Mouse (Mus musculus): Measurements from ENCODE around the gene Man1a2. TPM values are rescaled to one million over a fixed set of nuclear protein-coding genes. Genes with fewer than 3 reads are reported as not detected.
A peak's percentile ranks its signal among the peaks of the same experiment; 100 is the strongest.

The Man1a2 gene
- total and polyA plus RNA-seq, 2 experiments, result 3.9 to 17.7 TPM

DNA sequence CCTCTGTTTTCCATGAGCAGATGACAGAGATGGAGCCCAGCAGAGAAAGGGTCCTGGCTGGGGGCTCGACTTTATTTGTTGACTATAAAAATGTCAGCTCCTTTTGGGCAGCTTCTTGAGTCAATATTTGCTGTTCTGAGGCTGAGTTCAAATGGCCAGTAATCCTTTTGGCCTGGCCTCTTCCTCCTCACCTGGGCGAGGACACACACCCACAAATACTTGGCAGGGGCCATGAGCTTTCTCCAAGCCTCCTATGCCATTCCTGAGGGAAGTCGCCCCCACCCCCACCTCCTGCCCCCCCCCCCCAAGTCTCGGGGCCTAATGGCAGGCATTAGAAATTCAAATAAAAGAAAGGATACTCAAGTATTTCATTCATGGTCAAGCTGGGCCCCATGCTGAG, 149.4 kb downstream of the Man1a2 start:
- WGBS, result 21% methylated on average over 4 of the region's 4 CpGs
- TF ChIP-seq POLR2A (IDR thresholded peaks at IDR 0.05; ENCODE audit: extremely low read depth, insufficient read depth, low read length) (no peak), CTCF (IDR thresholded peaks at IDR 0.05; ENCODE audit: low read depth, low read length) (no peak)
- Histone ChIP-seq H3K27me3 (ENCODE audit: control insufficient read depth, insufficient read depth, low read length) (no peaks in the 10 kb centered on the region), H3K4me3 (ENCODE audit: insufficient read depth, low read depth, low read length) (no peak overlapping the region), H3K79me2 (ENCODE audit: control insufficient read depth, insufficient read depth, low read length) (no peaks in the 10 kb centered on the region), H3K36me3 (ENCODE audit: control insufficient read depth, insufficient read depth, low read length) (no peaks in the 10 kb centered on the region), H3K9ac (ENCODE audit: low read depth, low read length) (no peak overlapping the region), H3K4me1 (ENCODE audit: control insufficient read depth, insufficient read depth, low read length) (no peaks in the 10 kb centered on the region), H3K27ac (replicated peaks; ENCODE audit: insufficient read depth, low read depth, low read length) (no peak overlapping the region)
- peak; percentile 30 for DNase-seq (ENCODE audit: extremely low read depth, low read depth, low spot score)

GRCm38 (mm10) chr3:100535298-100535697, 150.0 kb downstream of the Man1a2 start:
- Histone ChIP-seq H3K36me3 (ENCODE audit: control insufficient read depth, insufficient read depth, low read length) (no peaks in the 10 kb centered on the region), H3K4me3 (ENCODE audit: insufficient read depth, low read depth, low read length) (no peak overlapping the region)
- WGBS, result 80% methylated on average over 3 of the region's 3 CpGs

GRCm38 (mm10) chr3:100534394-100534793, 150.9 kb downstream of the Man1a2 start:
- TF ChIP-seq CTCF (IDR thresholded peaks at IDR 0.05; ENCODE audit: low read depth, low read length) (no peak), POLR2A (IDR thresholded peaks at IDR 0.05; ENCODE audit: extremely low read depth, insufficient read depth, low read length) (no peak)
- peak; percentile 24 for DNase-seq (ENCODE audit: extremely low read depth, low read depth, low spot score)
- H3K36me3 ChIP-seq (ENCODE audit: control insufficient read depth, insufficient read depth, low read length), result no peaks in the 10 kb centered on the region
- no peaks in the 10 kb centered on the region for H3K27me3 ChIP-seq (ENCODE audit: control insufficient read depth, insufficient read depth, low read length)
- 73% methylated on average over 3 of the region's 3 CpGs for WGBS
- no peak overlapping the region for H3K9ac ChIP-seq (ENCODE audit: low read depth, low read length)
- no peak overlapping the region for H3K27ac ChIP-seq (replicated peaks; ENCODE audit: insufficient read depth, low read depth, low read length)
- no peaks in the 10 kb centered on the region for H3K79me2 ChIP-seq (ENCODE audit: control insufficient read depth, insufficient read depth, low read length)
- no peaks in the 10 kb centered on the region for H3K4me1 ChIP-seq (ENCODE audit: control insufficient read depth, insufficient read depth, low read length)
- H3K4me3 ChIP-seq (ENCODE audit: insufficient read depth, low read depth, low read length), result no peak overlapping the region

More at GRCm38 (mm10) chr3:100535298-100535697, 150.0 kb downstream of the Man1a2 start:
- no peak overlapping the region for H3K9ac ChIP-seq (ENCODE audit: low read depth, low read length)
- H3K27me3 ChIP-seq (ENCODE audit: control insufficient read depth, insufficient read depth, low read length), result no peaks in the 10 kb centered on the region
- H3K79me2 ChIP-seq (ENCODE audit: control insufficient read depth, insufficient read depth, low read length), result no peaks in the 10 kb centered on the region
- no peak overlapping the region for H3K27ac ChIP-seq (replicated peaks; ENCODE audit: insufficient read depth, low read depth, low read length)
- TF ChIP-seq POLR2A (IDR thresholded peaks at IDR 0.05; ENCODE audit: extremely low read depth, insufficient read depth, low read length), result no peak
- no peak for TF ChIP-seq CTCF (IDR thresholded peaks at IDR 0.05; ENCODE audit: low read depth, low read length)
- H3K4me1 ChIP-seq (ENCODE audit: control insufficient read depth, insufficient read depth, low read length), result no peaks in the 10 kb centered on the region
- DNase-seq (ENCODE audit: extremely low read depth, low read depth, low spot score), result no peak

DNA sequence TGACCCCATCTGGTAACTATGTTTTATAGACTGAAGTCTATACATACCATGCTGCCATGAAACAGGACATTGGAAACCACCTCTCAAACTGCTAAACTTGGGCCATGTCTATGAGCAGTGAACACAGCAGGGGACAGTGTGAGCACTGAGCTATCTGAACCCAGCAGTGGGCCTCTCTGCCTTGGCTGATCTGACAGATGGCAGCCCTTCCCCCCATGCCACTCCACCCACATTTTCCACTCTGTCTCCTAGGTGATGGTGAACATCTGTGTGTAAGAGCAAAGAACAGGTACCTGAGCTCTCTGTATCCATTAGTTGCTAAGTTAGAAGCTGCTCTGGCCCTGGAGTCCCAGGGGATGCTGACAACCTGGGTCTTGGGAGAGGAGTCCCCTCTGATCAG, 151.9 kb downstream of the Man1a2 start:
- H3K36me3 ChIP-seq (ENCODE audit: control insufficient read depth, insufficient read depth, low read length), result no peaks in the 10 kb centered on the region
- H3K79me2 ChIP-seq (ENCODE audit: control insufficient read depth, insufficient read depth, low read length), result no peaks in the 10 kb centered on the region
- no peaks in the 10 kb centered on the region for H3K4me1 ChIP-seq (ENCODE audit: control insufficient read depth, insufficient read depth, low read length)
- H3K27ac ChIP-seq (replicated peaks; ENCODE audit: insufficient read depth, low read depth, low read length), result no peak overlapping the region
- H3K27me3 ChIP-seq (ENCODE audit: control insufficient read depth, insufficient read depth, low read length), result no peaks in the 10 kb centered on the region
- no peak for DNase-seq (ENCODE audit: extremely low read depth, low read depth, low spot score)
- TF ChIP-seq POLR2A (IDR thresholded peaks at IDR 0.05; ENCODE audit: extremely low read depth, insufficient read depth, low read length), result no peak
- TF ChIP-seq CTCF (IDR thresholded peaks at IDR 0.05; ENCODE audit: low read depth, low read length), result no peak
- H3K9ac ChIP-seq (ENCODE audit: low read depth, low read length), result no peak overlapping the region
- no peak overlapping the region for H3K4me3 ChIP-seq (ENCODE audit: insufficient read depth, low read depth, low read length)

- Histone ChIP-seq H3K4me1 (ENCODE audit: control insufficient read depth, insufficient read depth, low read length) (no peaks in the 10 kb centered on the region), H3K27me3 (ENCODE audit: control insufficient read depth, insufficient read depth, low read length) (no peaks in the 10 kb centered on the region), H3K27ac (replicated peaks; ENCODE audit: insufficient read depth, low read depth, low read length) (no peak overlapping the region), H3K4me3 (ENCODE audit: insufficient read depth, low read depth, low read length) (no peak overlapping the region), H3K36me3 (ENCODE audit: control insufficient read depth, insufficient read depth, low read length) (no peaks in the 10 kb centered on the region), H3K79me2 (ENCODE audit: control insufficient read depth, insufficient read depth, low read length) (no peaks in the 10 kb centered on the region), H3K9ac (ENCODE audit: low read depth, low read length) (no peak overlapping the region)
- TF ChIP-seq CTCF (IDR thresholded peaks at IDR 0.05; ENCODE audit: low read depth, low read length) (no peak), POLR2A (IDR thresholded peaks at IDR 0.05; ENCODE audit: extremely low read depth, insufficient read depth, low read length) (no peak)
- DNase-seq (ENCODE audit: extremely low read depth, low read depth, low spot score), result peak; percentile 18
- WGBS, result 88% methylated on average over 5 of the region's 5 CpGs
These were observed 154.4 kb downstream of the Man1a2 start for GRCm38 (mm10) chr3:100530919-100531318.

DNA sequence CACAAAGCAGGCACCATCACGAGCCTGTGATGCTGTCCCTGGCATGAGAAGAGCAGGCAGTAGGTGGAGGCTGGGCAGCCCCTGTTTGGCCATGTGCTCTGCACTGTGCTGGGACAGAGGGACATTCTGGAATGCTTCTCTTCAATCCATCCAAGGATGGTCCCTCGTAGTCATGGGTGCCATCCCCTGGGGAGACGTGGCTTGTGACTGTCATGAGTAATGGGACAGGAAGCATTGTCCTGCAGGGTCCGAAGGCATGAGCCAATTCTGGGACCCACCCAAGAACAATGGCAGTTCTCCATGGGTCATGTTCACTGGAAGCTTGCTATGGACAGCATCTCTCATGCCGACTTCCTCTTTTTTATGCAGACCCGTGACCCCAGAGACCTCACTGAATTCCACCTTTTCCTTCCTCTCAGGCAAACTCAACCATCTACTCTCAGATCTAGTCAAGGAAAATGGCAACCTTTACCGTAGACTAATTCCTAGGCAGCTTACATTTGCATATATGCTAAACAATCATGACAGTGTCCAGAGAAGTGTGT, 155.0 kb downstream of the Man1a2 start:
- WGBS, result 70% methylated on average over 7 of the region's 7 CpGs

More for the DNA sequence above, 155.0 kb downstream of the Man1a2 start:
- H3K27me3 ChIP-seq (ENCODE audit: control insufficient read depth, insufficient read depth, low read length), result no peaks in the 10 kb centered on the region
- no peaks in the 10 kb centered on the region for H3K4me1 ChIP-seq (ENCODE audit: control insufficient read depth, insufficient read depth, low read length)
- H3K79me2 ChIP-seq (ENCODE audit: control insufficient read depth, insufficient read depth, low read length), result no peaks in the 10 kb centered on the region
- H3K27ac ChIP-seq (replicated peaks; ENCODE audit: insufficient read depth, low read depth, low read length), result no peak overlapping the region
- no peak overlapping the region for H3K9ac ChIP-seq (ENCODE audit: low read depth, low read length)
- peak; percentile 11 for DNase-seq (ENCODE audit: extremely low read depth, low read depth, low spot score)
- H3K36me3 ChIP-seq (ENCODE audit: control insufficient read depth, insufficient read depth, low read length), result no peaks in the 10 kb centered on the region
- TF ChIP-seq CTCF (IDR thresholded peaks at IDR 0.05; ENCODE audit: low read depth, low read length) (no peak), POLR2A (IDR thresholded peaks at IDR 0.05; ENCODE audit: extremely low read depth, insufficient read depth, low read length) (no peak)
- H3K4me3 ChIP-seq (ENCODE audit: insufficient read depth, low read depth, low read length), result no peak overlapping the region
